Mouse (Mus musculus) inflammation-experienced regulatory T-cells, adult 16 weeks (primary cell): ENCODE data around the gene Gm15319. TPM values are rescaled to one million over a fixed set of nuclear protein-coding genes. Genes with fewer than 3 reads are reported as not detected.

ENCODE experiments used
- polyA plus RNA-seq: library from polyadenylated mRNA; unstranded; fragments of 100-300 nt; shearing (Covaris generic); gene quantifications from one replicate; pipeline ENCODE4 v1.2.1, GENCODE M21; 2017

The Gm15319 gene
- polyA plus RNA-seq: not detected

GRCm38 (mm10) chr8:20363110-20363509, at the start of gene Gm15319:
Gene Gm15319 (minus strand): TSS chr8:20363210.

